Mouse (Mus musculus) layer of hippocampus, adult 2 months (tissue): ENCODE data around the gene Eef1akmt2. TPM values are rescaled to one million over a fixed set of nuclear protein-coding genes. Genes with fewer than 3 reads are reported as not detected.
A peak's percentile ranks its signal among the peaks of the same experiment; 100 is the strongest.

Experiments used
- DNase-seq, 2 experiments: peaks; one replicate each; pipeline ENCODE4 v3.0.0; 2022; ENCODE audit warnings: low spot score in 2 of 2
- H3K27ac ChIP-seq: fragments of 200-600 bp; 2 replicates; pipeline ENCODE4 v1.8.1; 2022
- H3K4me3 ChIP-seq: fragments of 200-600 bp; 2 replicates; pipeline ENCODE4 v1.8.1; 2022; ENCODE audit warnings: mild to moderate bottlenecking
- CTCF ChIP-seq: fragments of 200-600 bp; conservative IDR thresholded peaks from 2 replicates; pipeline ENCODE4 v1.8.1; 2022; ENCODE audit warnings: antibody characterized with exemption, mild to moderate bottlenecking, moderate library complexity
- total RNA-seq, 2 experiments: library from RNA; stranded (reverse); gene quantifications; 2 replicates each; pipeline ENCODE4 v1.2.3; 2021

The Eef1akmt2 gene
- total RNA-seq, 2 experiments from 2014 or later: 35.8 to 38.6 TPM

GRCm38 (mm10) chr7:132888518-132889249 is 36.2 kb upstream of the Eef1akmt2 start:
- no peak for TF ChIP-seq CTCF
- Histone ChIP-seq H3K27ac (no peak overlapping the region), H3K4me3 (no peak overlapping the region)
- peak in 1 of 2 experiments; percentile 4 for DNase-seq

DNA sequence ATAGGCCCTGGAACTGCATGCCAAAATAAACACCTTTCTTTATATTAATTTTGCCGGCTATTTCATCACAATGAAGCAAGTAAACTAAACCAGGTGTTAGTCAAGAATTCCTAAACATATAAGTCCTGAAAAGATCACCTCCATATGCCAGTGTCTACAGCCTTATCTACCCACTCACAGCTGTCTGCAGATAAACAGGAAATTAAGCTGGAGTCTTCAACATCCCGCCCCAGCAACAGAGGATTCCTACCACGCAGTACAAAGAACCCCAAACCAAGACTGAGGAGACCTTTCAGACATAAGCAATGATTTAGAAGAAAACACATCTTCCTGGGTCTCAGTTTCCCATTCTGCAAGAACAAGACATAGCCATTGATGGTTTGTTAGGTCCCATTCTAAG is 35.6 kb upstream of the Eef1akmt2 start:
- H3K27ac ChIP-seq: no peak overlapping the region
- TF ChIP-seq CTCF: no peak
- no peak for DNase-seq

DNA sequence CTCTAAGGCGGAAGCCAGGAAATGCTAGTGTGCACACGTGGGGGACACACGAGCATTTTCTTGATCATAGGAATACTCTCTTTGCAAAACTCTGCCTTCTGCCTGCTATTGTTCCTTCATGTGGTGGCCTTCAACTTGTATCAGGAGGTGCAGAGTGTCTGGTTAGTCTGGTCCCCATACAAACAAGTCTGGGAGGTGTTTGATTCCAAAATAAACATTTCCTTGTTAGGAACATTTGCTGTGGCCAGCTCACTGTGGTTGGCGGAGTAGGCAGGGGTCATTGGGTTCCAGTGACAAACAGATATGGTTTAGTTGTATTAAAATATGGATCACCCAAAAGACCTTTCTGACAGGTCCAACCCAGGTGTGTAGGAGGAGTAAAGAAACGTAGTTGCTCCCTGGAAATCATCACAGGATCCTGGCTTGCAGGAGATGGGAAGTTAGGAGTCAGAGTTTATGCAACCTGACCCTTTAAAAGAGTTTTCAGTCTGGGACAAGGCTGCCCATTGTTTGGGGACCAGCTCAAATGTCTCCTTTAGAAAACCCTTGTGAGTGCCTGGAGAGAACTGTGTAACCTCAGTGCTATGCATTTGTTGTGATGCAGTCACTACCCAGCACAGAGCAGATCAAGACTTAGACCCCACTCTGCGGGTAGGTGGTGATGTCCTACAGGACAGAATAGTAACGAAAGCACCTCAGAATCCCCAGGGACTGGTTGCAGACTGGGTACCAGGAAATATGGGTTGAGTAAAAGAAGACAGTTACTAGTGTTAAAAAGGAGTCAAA is 34.7 kb upstream of the Eef1akmt2 start:
- no peak for TF ChIP-seq CTCF

More for the DNA sequence above, 35.6 kb upstream of the Eef1akmt2 start:
- no peak overlapping the region for H3K4me3 ChIP-seq

DNA sequence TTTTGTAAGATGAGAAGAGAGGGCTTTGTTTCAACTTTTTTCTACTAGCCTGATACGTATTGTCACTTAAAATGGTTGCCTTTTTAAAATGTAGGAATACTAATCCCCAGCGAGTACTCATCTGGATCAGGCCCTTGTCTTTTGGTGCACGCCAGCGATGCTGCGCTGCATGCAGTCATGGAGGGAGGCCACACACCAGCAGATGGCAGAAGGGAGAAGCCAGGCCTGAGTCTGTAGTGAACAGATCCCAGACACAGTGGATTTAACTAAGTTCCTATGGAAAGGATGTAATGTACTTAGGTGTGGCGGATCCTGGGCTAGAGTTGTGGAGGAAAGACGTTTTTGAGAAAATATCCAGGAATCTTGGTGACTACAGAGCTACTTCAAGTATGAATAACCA is 31.6 kb upstream of the Eef1akmt2 start:
- peak; percentile 16 to 38 for DNase-seq
- H3K4me3 ChIP-seq: no peak overlapping the region
- no peak overlapping the region for H3K27ac ChIP-seq
- peak; percentile 73 for TF ChIP-seq CTCF

More for the DNA sequence above, 34.7 kb upstream of the Eef1akmt2 start:
- no peak for DNase-seq
- Histone ChIP-seq H3K4me3 (no peak overlapping the region), H3K27ac (no peak overlapping the region)

GRCm38 (mm10) chr7:132882343-132882742 is 29.9 kb upstream of the Eef1akmt2 start:
- no peak overlapping the region for H3K27ac ChIP-seq
- peak; percentile 66 for TF ChIP-seq CTCF
- H3K4me3 ChIP-seq: no peak overlapping the region
- DNase-seq: no peak

DNA sequence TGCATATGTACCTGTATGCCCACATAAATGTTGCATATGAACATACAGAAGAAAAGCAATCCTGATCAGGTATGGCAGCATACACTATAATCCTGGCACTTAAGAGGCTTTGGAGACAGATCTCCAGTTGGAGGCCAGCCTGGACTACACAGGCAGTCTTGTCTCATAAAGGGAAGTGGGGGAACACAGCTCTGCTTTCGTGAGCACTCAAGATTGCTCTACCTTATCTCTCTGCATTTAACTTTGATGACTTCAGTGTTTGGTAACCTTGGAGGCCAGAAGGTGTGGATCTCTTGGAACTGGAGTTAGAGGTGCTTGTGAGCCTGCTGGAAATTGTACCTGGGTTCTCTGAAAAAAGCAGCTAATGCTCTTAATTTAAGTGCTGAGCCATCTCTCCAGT is 27.8 kb upstream of the Eef1akmt2 start:
- no peak for DNase-seq
- H3K27ac ChIP-seq: no peak overlapping the region
- no peak for TF ChIP-seq CTCF
- no peak overlapping the region for H3K4me3 ChIP-seq

DNA sequence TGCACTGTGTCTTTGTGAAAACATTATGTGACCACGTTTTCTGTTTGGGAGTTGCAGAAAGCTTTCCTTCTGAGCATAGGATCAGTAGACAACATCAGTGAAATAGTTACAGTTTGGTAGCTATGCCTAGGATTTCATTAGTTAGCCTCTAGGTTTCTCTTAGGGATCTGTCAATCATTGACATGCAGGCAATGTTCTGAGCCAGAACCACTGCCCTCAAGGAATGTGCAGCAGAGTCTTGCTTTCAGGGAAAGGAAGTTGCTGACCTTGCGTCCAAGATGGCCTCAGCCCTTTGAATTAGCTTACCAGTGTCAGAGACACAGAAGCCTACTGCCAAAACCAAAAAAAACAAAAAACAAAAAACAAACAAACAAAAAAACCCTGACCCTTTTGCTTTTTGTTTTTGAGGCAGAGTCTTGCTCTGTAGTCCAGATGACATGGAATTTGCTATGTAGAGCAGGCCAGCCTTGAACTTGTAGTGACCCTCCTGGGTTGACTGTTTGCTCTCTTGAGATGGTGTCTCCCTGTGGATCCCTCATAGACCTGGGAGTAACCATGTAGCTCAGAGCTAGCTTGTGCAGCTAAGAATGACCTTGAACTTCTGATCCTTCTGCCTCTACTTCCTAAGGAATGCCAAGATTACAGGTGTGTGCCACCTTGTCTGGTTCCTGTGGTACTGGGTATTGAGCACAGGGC is 23.1 kb upstream of the Eef1akmt2 start:
- Histone ChIP-seq H3K27ac (no peak overlapping the region), H3K4me3 (no peak overlapping the region)
- TF ChIP-seq CTCF: no peak
- DNase-seq: no peak

DNA sequence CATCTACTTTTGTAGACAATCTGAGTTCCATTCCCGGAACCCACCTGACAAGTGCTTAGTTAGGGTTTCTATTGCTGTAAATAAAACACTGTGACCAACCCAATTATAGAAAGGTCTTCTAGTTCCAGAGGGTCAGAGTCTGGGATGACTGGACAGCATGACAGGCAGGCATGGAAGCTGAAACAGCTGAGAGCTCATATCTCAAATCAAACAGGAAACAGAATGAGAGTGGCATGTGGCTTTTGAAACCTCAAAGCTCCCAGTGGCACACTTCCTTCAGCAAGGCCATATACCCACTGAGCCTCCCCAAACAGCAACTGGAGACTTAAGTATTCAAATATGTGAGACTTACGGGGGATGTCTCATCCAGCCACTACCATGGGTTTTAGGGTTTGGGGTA is 20.6 kb upstream of the Eef1akmt2 start:
- H3K27ac ChIP-seq: no peak overlapping the region
- DNase-seq: no peak
- no peak overlapping the region for H3K4me3 ChIP-seq
- no peak for TF ChIP-seq CTCF

DNA sequence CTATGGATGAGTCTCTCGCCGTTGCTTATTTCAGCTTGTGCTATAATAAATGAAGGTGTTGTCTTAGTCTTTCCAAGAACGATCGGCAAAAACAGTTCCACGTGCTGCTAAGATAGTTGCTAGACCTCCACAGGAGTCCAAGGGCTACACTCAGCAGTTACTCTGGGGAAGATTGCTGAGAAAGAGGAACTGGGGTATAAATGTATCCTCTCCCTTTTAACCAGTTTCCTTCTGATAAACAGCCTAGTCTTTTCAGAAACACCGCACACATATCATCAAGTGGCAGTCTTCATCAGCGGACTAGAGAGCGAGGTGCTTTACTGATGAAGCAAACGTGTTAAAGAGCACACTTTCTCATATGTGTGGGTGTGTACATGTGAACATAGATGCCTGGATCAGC is 13.8 kb upstream of the Eef1akmt2 start:
- Histone ChIP-seq H3K4me3 (no peak overlapping the region), H3K27ac (no peak overlapping the region)
- no peak for DNase-seq
- no peak for TF ChIP-seq CTCF

GRCm38 (mm10) chr7:132859042-132859958 is 6.8 kb upstream of the Eef1akmt2 start, which contains the start of gene Abraxas2:
Abraxas2 (plus strand) TSS chr7:132859225.
- peak within 1 kb of the TSS; percentile 94 for H3K27ac ChIP-seq
- peak within 1 kb of the TSS; percentile 99 for H3K4me3 ChIP-seq
- peak; percentile 90 to 92 for DNase-seq
- TF ChIP-seq CTCF: no peak

- no peak for DNase-seq
- peak; percentile 57 for TF ChIP-seq CTCF
Observed at GRCm38 (mm10) chr7:132858043-132858608, 5.7 kb upstream of the Eef1akmt2 start.

GRCm38 (mm10) chr7:132856083-132856482 is 3.6 kb upstream of the Eef1akmt2 start:
- Histone ChIP-seq H3K27ac (no peak overlapping the region), H3K4me3 (no peak overlapping the region)
- TF ChIP-seq CTCF: no peak
- DNase-seq: no peak

More at GRCm38 (mm10) chr7:132858043-132858608, 5.7 kb upstream of the Eef1akmt2 start:
- no peak overlapping the region for H3K4me3 ChIP-seq
- no peak overlapping the region for H3K27ac ChIP-seq
